Mouse (Mus musculus): Measurements from ENCODE around the gene Corin.

DNA sequence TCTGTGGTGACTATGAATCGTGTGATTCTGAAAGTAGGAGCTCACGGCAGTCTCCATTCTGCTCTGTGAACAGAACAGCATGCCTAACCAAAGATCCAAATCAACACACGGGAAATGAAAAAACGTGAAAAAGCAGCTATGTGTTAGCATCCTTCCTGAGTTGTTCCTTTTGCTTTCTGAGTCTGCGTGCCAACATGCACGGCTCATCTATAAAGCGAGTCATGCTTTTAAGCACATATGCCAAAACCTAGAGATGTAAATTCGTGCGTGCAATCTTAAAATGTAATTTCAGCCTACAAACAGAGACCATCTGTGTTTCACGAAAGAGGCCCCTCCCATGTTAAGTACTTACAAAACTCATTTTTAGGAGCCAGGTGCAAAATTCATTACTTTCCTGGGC lies 171.4 kb downstream of the Corin start:
- no peak for TF ChIP-seq POLR2A (IDR thresholded peaks at IDR 0.05; ENCODE audit: low read depth, low read length)
- TF ChIP-seq CTCF (IDR thresholded peaks at IDR 0.05; ENCODE audit: borderline replicate concordance, insufficient read depth, low read length) = no peak

All from embryonic fibroblast, embryonic 13.5 days (primary cell).